Comparison of ENCODE assay signal across 9 mouse cellular contexts in genomic region chr11:109348408-109348807, GRCm38 (mm10). TPM values are rescaled to one million over a fixed set of nuclear protein-coding genes. Genes with fewer than 3 reads are reported as not detected.
DNase-seq lines count a peak whose midpoint lies in the region; ATAC-seq lines count a peak whose summit lies in the region.
"Had no signal": no experiment of that assay in that cellular context is flagged by ENCODE, and none has a peak within 500 bp of the region (broad histone marks: within the 10 kb centered on the region; RNA-seq: fewer than 3 reads in every experiment).

No protein-coding gene starts in this region.

- 53% methylated on average over 12 of the region's 12 CpGs for WGBS in heart, embryonic 12.5 days
- 49% methylated on average over 12 of the region's 12 CpGs for WGBS in liver, embryonic 11.5 days
- 15% methylated on average over 12 of the region's 12 CpGs for WGBS in macrophage (ENCODE audit: missing documents)
- 60% methylated on average over 12 of the region's 12 CpGs for WGBS in neural tube, embryonic 15.5 days

- no peaks in the 10 kb centered on the region for H3K9me3 ChIP-seq in heart, embryonic 12.5 days (replicated peaks)
- no peaks in the 10 kb centered on the region for H3K9me3 ChIP-seq in liver, embryonic 11.5 days (ENCODE audit: control insufficient read depth, low read length)
- no peaks in the 10 kb centered on the region for H3K9me3 ChIP-seq in neural tube, embryonic 15.5 days (replicated peaks)
- H3K9me3 ChIP-seq: limb, embryonic 13.5 days had no signal

- H3K4me1 ChIP-seq in heart, embryonic 12.5 days (replicated peaks) = peaks cover 45% of the 10 kb centered on the region
- peaks cover 24% of the 10 kb centered on the region for H3K4me1 ChIP-seq in liver, embryonic 11.5 days (replicated peaks; ENCODE audit: control insufficient read depth, insufficient read depth, low read length)
- H3K4me1 ChIP-seq in neural tube, embryonic 15.5 days = peaks cover 13% of the 10 kb centered on the region

- ATAC-seq in heart, embryonic 12.5 days (ENCODE audit: insufficient number of reproducible peaks, low FRiP score) = no peak
- ATAC-seq in common myeloid progenitor, adult 5-6 weeks (replicated peaks; ENCODE audit: low read depth, poor library complexity, severe bottlenecking) = peak; percentile 37
- no peak for ATAC-seq in liver, embryonic 11.5 days (replicated peaks; ENCODE audit: low FRiP score)
- no peak for ATAC-seq in neural tube, embryonic 15.5 days (ENCODE audit: low FRiP score)

- H3K27me3 ChIP-seq in heart, embryonic 12.5 days (replicated peaks) = no peaks in the 10 kb centered on the region
- H3K27me3 ChIP-seq in liver, embryonic 11.5 days (replicated peaks; ENCODE audit: control insufficient read depth, insufficient read depth, low read length) = no peaks in the 10 kb centered on the region
- H3K27me3 ChIP-seq in neural tube, embryonic 15.5 days (replicated peaks) = no peaks in the 10 kb centered on the region
- H3K27me3 ChIP-seq: limb, embryonic 13.5 days had no signal

- H3K36me3 ChIP-seq in heart, embryonic 12.5 days = no peaks in the 10 kb centered on the region
- no peaks in the 10 kb centered on the region for H3K36me3 ChIP-seq in liver, embryonic 11.5 days (ENCODE audit: control insufficient read depth, insufficient read depth, low read length)
- H3K36me3 ChIP-seq in macrophage (ENCODE audit: inconsistent target) = no peaks in the 10 kb centered on the region
- no peaks in the 10 kb centered on the region for H3K36me3 ChIP-seq in neural tube, embryonic 15.5 days
- H3K36me3 ChIP-seq: limb, embryonic 13.5 days had no signal

- no peaks in the 10 kb centered on the region for H3K79me2 ChIP-seq in macrophage (ENCODE audit: inconsistent target)

- H3K4me2 ChIP-seq in heart, embryonic 12.5 days = 0 out of 2 replicates have a peak overlapping the region, but pooled peaks have one; percentile 38
- H3K4me2 ChIP-seq in liver, embryonic 11.5 days = 0 out of 2 replicates have a peak overlapping the region, but pooled peaks have one; percentile 2
- no peak overlapping the region for H3K4me2 ChIP-seq in neural tube, embryonic 15.5 days
- H3K4me2 ChIP-seq: limb, embryonic 13.5 days had no signal

- intact Hi-C loops in heart, postnatal 36 days (cut with DNase I) = no loop called here

- DNase-seq in heart, postnatal 36 days = no peak
- no peak for DNase-seq in liver, embryonic 11.5 days (ENCODE audit: low spot score)
- no peak for DNase-seq in natural killer cell, adult 2 months (ENCODE audit: low spot score in 2 of 2)
- DNase-seq in right cerebral cortex, postnatal 14 days = no peak

- no peak overlapping the region for H3K4me3 ChIP-seq in heart, embryonic 12.5 days
- H3K4me3 ChIP-seq in liver, embryonic 11.5 days (ENCODE audit: low read depth, low read length) = no peak overlapping the region
- no peak overlapping the region for H3K4me3 ChIP-seq in macrophage (ENCODE audit: inconsistent target)
- no peak overlapping the region for H3K4me3 ChIP-seq in neural tube, embryonic 15.5 days (replicated peaks)
- H3K4me3 ChIP-seq: limb, embryonic 13.5 days had no signal

- no peak overlapping the region for H3K27ac ChIP-seq in heart, embryonic 12.5 days (ENCODE audit: poor library complexity, severe bottlenecking)
- no peak overlapping the region for H3K27ac ChIP-seq in liver, embryonic 11.5 days (ENCODE audit: low read depth, low read length)
- H3K27ac ChIP-seq in macrophage = peak overlapping the region; percentile 15
- no peak overlapping the region for H3K27ac ChIP-seq in neural tube, embryonic 15.5 days (replicated peaks)
- H3K27ac ChIP-seq: limb, embryonic 13.5 days had no signal

- H3K9ac ChIP-seq in heart, embryonic 12.5 days = no peak overlapping the region
- H3K9ac ChIP-seq in liver, embryonic 11.5 days (ENCODE audit: low read depth, low read length) = no peak overlapping the region
- no peak overlapping the region for H3K9ac ChIP-seq in neural tube, embryonic 15.5 days (replicated peaks)
- H3K9ac ChIP-seq: limb, embryonic 13.5 days had no signal

RNA-seq across cellular contexts. Expression of gene Gna13, which starts 14.2 kb away (rescaled TPM):
- polyA plus RNA-seq in heart, embryonic 12.5 days (2016; fragmentation: Nextera tagmentation; extraction: Ambion mirVana) = 21.6 and 27.2 TPM in 2 replicates
- total RNA-seq in heart, postnatal 36 days (2021) = 10 to 100 TPM; 33.7 to 34.2 TPM
- 43.8 and 49.6 TPM in 2 replicates for total RNA-seq in common myeloid progenitor, adult 5-6 weeks (2017)
- 24.9 and 25.3 TPM in 2 replicates for polyA plus RNA-seq in liver, embryonic 11.5 days (2014; fragmentation: Nextera tagmentation; extraction: Ambion mirVana)
- 100 to 1,000 TPM in 21 of 26 experiments, 10 to 100 TPM in 5; 69.8 to 341 (median 149) TPM for total RNA-seq in macrophage (2018; cell fraction: chromatin; rRNA removed)
- total RNA-seq in macrophage (2018; cell fraction: cytosol; rRNA removed) = 100 to 1,000 TPM; 138 to 379 (median 169) TPM
- total RNA-seq in macrophage (2018; cell fraction: nucleus; rRNA removed) = 100 to 1,000 TPM; 113 to 469 (median 244) TPM
- polyA plus RNA-seq in macrophage (2018) = 52.2 to 84.3 TPM (median 79.7 TPM) in 3 replicates
- 16.8 and 20.2 TPM in 2 replicates for polyA plus RNA-seq in neural tube, embryonic 15.5 days (2015; fragmentation: Nextera tagmentation; extraction: Ambion mirVana)

RNA-seq across cellular contexts. Expression of gene Rgs9, which starts 50.5 kb away (rescaled TPM):
- 0.91 and 1.1 TPM in 2 replicates for polyA plus RNA-seq in heart, embryonic 12.5 days (2016; fragmentation: Nextera tagmentation; extraction: Ambion mirVana)
- under 1 TPM in 1 of 2 experiments, not detected in 1; 0.14 TPM for total RNA-seq in heart, postnatal 36 days (2021)
- 0.10 and 0.14 TPM in 2 replicates for total RNA-seq in common myeloid progenitor, adult 5-6 weeks (2017)
- 0.18 and 0.25 TPM in 2 replicates for polyA plus RNA-seq in liver, embryonic 11.5 days (2014; fragmentation: Nextera tagmentation; extraction: Ambion mirVana)
- 10 to 100 TPM in 4 of 26 experiments, 1 to 10 TPM in 11, under 1 TPM in 6, not detected in 5; 0.20 to 10.7 (median 2.3) TPM for total RNA-seq in macrophage (2018; cell fraction: chromatin; rRNA removed)
- 1 to 10 TPM in 3 of 26 experiments, under 1 TPM in 12, not detected in 11; 0.06 to 2.2 (median 0.43) TPM for total RNA-seq in macrophage (2018; cell fraction: cytosol; rRNA removed)
- total RNA-seq in macrophage (2018; cell fraction: nucleus; rRNA removed) = 1 to 10 TPM in 15 of 26 experiments, under 1 TPM in 6, not detected in 5; 0.26 to 9.0 (median 1.7) TPM
- 0.32 TPM in 1 of 3 replicates, not detected in the others for polyA plus RNA-seq in macrophage (2018)
- 12.3 and 12.6 TPM in 2 replicates for polyA plus RNA-seq in neural tube, embryonic 15.5 days (2015; fragmentation: Nextera tagmentation; extraction: Ambion mirVana)
